Mouse (Mus musculus) C2C12 (cell line): ENCODE measurements at regions not wholly inside any gene's neighbourhood (a gene's known extent, or its start where the extent isn't known, plus 50 kb on each side); places are given as distances from the start of the nearest gene placed in this dataset.

Experiments used
- CTCF ChIP-seq: IDR thresholded peaks from one replicate; pipeline ENCODE4 v1.5.1; 2011; ENCODE audit not compliant: control insufficient read depth, insufficient read depth, insufficient read length
- MYOD1 ChIP-seq: IDR thresholded peaks from one replicate; pipeline ENCODE4 v1.6.1; 2011; ENCODE audit warnings: low read depth; ENCODE audit not compliant: control insufficient read depth, insufficient read length
- USF1 ChIP-seq: IDR thresholded peaks from one replicate; pipeline ENCODE4 v1.6.1; 2011; ENCODE audit warnings: low read depth, mild to moderate bottlenecking, control low read depth, moderate library complexity

DNA sequence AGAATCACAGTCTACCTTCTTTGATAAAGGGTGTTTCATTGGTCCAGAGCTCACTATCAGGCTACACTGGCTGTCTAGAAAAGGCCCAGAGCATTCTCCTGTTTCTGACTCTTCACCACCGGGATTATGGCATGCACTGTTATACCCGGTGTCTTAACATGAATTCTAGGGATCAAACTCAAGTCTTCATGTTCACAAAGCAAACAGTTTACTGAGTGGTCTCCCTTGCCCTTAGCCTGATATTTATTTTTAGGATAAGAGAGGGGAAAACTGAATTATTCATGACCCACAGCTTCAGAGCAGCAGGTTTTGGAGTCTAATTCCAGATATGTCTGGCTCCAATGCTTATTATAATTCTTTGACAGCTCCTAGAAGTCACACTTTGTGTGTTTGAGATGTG is 596.0 kb upstream of the Gm26657 start:
- TF ChIP-seq MYOD1 (no peak), CTCF (no peak), USF1 (no peak)
